Mouse (Mus musculus): ENCODE data around the gene Slc30a1. TPM values are rescaled to one million over a fixed set of nuclear protein-coding genes. Genes with fewer than 3 reads are reported as not detected.

Gene Slc30a1
- total RNA-seq (2023), result 16.6 TPM

DNA sequence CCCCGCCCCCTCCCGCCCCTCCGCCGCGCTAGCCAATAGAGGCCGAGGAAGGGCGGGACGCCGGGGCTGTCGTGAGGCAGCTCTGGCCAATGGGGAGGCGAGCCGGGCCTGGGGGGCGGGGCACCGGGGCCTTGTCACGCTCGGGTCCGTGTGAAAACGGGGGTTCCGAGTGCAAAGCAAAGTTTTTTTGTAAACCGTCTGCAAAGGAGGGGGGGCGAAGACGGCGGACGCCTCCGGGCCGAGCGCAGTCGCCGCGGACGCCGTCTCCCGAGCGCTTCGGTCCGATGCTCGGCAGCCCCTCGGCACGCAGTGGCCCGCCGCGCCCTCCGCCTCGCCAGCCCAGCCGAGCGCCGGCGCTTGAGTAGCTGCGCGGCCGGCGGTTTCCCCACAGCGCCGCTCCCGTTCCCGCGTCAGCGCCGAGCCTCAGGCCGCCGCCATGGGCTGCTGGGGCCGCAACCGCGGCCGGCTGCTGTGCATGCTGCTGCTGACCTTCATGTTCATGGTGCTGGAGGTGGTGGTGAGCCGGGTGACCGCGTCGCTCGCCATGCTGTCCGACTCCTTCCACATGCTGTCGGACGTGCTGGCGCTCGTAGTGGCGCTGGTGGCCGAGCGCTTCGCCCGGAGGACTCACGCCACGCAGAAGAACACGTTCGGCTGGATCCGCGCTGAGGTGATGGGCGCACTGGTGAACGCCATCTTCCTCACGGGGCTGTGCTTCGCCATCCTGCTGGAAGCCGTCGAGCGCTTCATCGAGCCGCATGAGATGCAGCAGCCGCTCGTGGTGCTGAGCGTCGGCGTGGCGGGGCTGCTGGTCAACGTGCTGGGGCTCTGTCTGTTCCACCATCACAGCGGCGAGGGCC, at the start of gene Slc30a1:
Gene Slc30a1, plus strand, starts transcription at position 197 of the 860 bp plus-strand sequence.

Other genes with a start within 250 kb of the Slc30a1 start
- 15.8 TPM for gene Lpgat1, start 188.9 kb upstream of the Slc30a1 start, total RNA-seq (2023)
- 0.56 TPM for gene Nek2, start 85.3 kb upstream of the Slc30a1 start, total RNA-seq (2023)
- gene Rd3, start 70.6 kb downstream of the Slc30a1 start, total RNA-seq (2023), result 0.32 TPM
- 90.3 TPM for gene Traf5, start 185.8 kb downstream of the Slc30a1 start, total RNA-seq (2023)
- gene Rcor3, start 231.3 kb downstream of the Slc30a1 start, total RNA-seq (2023), result 16.4 TPM

All from CD4-positive naive resting alpha-beta T cell, adult 76 days (primary cell).